Mouse (Mus musculus): ENCODE measurements around the gene Elovl4. TPM values are rescaled to one million over a fixed set of nuclear protein-coding genes. Genes with fewer than 3 reads are reported as not detected.

The Elovl4 gene
- total RNA-seq (2022) = 10 to 100 TPM; 49.4 to 61.5 (median 54.9) TPM

DNA sequence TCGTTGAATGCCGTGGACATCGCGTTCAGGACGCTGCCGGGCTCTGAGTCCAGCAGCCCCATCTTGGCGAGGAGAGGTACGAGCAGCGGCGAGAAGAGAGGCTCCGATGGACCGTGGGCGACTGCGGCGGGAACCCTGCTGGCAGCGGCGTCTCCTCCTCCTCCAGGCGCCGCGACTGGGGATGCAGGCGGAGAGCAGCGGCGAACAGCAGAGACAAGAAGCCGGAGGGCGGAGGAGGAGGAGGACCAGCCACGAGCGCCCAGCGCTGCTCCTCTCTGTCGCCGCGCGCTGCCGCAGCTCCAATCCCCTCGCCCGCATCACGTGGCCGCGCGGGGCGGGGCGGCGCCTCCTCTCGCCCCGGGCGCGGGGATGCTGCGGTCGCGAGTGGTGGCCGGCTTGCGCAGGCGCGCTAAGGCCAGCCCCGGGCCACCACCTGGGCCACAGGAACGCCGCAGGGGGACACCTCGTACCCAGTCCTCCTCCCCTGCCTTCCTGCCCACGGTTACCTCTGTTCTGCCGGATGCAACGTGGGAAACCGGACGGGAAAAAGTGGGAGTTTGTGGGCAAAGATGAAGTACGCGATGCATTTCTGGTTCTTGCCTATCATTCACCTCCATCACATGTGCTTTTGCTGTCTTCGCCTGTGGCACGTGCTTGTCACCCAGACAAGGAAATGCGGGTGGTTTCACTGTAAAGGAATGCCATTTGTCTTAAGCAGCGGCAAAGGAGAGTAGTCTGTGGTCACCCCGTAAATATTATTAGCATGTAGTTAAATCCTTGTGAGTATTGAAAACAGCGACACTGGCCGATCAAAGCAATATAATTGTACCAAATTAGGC lies at the start of gene Elovl4:
Gene Elovl4 (minus strand): TSS at position 301 of the 839 bp plus-strand sequence.
- DNase-seq (ENCODE audit: low spot score in 2 of 2) = peak; percentile 74 to 87

DNA sequence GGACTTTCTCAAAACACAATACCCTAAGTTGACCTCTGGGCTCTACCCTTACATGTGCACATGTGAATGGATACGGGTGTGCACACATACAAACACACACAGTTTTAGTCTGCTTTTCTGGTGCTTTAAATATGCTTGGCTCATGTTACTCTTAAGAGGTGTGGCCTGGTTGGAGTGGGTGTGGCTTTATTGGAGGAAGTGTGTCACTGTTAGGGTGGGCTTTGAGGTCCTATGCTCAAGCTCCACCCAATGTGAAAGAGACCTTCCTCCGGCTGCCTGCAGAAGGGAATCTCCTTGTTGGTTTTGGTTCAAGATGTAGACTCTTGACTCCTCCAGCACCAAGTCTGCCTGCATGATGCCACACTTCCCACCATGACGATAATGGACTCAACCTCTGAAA lies 46.4 kb upstream of the Elovl4 start:
- no peak for DNase-seq (ENCODE audit: low spot score in 2 of 2)

DNA sequence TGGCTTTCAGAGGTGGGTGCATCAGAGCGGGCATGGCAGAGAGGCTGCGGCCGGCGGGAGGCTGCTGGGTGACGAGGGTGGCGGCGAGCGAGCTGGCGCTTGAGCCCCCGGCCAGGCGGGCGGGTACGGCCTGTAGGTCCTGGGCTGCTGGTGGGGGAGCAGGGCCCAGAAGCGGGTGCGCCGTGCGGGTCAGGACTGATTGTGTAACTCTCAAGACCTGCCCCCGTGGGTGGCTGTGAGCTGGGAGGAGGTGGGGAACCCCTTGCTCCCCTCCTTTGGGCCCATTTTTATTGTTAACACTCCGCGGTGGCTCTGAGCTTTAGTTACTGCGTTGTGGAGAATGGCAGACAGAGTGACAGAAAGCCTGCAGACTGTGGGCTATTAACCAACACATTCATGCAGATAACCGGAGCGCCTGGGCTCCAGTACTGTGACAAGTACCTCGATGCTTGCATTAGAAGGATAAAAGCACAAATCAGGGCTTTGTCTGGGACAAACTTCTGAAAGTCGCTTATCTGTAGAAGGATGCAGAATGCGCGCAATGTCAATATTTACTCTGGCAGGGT lies 28.8 kb upstream of the Elovl4 start:
- no peak for DNase-seq (ENCODE audit: low spot score in 2 of 2)

DNA sequence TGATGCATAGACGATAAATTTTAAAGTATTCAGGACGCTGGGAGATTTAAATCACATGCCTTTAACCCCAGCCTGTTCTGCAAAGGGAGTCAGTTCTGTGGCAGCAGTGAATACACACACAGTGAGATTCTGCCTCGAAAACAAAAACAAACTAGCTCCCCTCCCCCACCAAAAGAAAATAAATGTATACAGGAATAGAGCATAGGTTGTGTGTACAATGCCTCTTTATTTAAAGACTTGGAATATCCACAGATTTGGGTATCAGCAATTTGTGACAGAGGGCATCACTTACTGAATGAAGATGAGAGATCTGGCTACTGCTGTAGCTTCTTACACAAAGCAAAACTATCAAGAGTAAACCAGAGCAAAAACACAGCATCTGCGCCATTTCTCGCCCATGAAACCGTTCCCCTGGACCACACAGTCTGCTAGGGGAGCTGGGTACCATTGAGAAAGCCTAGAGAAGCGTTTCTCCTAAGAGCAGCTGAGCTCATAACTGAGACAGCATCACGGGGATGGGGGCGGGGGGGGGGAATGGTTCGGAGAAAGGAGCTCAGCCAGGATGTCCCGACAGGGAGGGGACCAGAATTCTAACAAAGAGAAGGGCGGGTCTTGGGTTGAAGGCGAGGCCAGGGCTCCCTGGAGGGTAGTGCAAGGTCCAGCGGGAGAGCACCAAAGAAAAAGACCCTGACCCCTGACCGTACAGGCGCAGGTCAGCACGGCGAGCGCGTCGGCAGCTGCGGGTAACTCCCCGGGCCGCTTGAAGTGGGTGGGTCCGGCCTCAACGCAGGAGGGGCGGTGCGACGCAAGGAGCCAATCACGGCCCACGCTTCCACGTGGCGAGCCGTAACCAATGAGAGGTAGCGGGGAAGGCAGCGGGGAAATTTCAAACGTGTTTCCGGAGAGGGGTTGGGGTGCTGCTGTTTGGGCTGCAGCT lies 28.0 kb upstream of the Elovl4 start, which contains the start of gene Ttk:
Gene Ttk (plus strand): TSS at position 879 of the 937 bp plus-strand sequence.
- DNase-seq (ENCODE audit: low spot score in 2 of 2) = peak; percentile 85 to 88

DNA sequence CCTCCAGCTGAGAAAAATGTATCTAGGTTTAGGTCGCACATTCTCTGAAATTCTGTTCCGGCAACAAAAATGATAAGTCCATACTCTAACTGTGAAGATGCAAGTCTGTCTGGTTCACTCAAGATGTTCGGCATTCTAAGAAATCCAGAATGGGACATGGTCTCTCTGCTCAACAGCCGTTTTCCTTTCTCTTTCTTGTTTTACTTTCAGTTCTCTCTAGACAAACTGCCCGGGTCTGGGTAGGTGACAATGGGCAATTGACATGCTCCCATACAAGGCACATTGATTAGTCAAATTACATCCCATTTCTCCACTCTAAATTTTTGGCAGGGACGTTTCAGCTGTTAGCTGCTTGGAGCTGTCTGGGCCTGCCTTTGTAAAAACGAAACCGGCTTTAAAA lies 25.1 kb upstream of the Elovl4 start:
- DNase-seq (ENCODE audit: low spot score in 2 of 2) = no peak

DNA sequence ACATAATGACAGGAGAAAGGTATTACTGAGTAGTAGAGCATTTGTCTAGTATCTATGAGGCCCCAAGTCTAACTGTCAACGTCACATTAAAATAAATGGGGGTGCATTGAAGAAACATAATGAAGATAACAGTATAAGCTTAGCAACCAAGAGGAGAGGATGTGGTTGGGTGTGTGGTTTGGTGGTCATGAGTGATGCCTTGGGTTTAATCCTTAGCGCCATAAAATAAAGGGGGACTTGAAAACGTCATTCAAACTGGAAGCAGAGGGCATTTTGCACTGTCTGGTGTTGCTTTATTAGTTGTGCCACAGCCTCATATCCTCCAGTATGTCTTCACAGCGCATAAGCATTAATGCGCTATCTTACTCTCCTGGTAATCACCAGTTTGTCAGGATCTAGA lies 23.8 kb upstream of the Elovl4 start:
- no peak for DNase-seq (ENCODE audit: low spot score in 2 of 2)

DNA sequence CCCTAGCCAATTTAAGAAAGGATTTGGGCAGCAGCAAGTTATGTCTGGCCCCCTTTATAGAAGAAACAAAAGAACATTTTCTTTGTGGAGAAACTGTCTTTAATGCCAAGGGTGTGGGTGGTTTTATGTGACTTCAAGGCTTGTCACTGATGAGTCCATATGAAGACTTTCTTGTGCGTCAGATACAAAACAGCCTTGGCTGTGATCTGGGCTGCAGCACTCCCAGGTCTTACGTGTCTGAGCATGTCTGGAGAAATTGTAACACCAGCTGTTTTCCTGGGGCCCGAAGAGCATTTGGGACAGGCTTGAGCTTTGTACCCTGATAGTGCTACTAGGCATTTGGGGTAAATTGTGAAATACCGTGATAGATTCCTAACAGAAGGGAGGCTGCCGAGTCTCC lies 16.8 kb upstream of the Elovl4 start:
- no peak for DNase-seq (ENCODE audit: low spot score in 2 of 2)

DNA sequence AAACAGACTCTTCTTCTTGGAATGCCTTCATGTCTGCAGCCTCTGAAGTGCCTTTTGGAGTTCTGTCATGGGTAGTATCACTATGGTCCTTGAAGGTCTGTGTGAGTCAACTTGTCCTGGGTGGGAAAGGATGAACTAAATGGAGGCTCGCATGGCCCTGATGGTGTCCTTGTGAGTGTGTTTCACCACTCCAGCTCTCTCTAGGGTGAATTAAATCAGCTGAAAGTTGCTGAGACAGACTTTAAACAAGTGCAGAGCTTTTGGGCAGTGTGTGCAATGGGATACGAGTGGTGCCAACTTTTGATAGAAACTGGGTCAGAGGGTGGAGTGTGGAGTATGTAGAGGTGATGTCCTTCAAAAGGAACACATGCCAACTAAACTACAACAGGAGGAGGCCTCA lies 14.9 kb upstream of the Elovl4 start:
- DNase-seq (ENCODE audit: low spot score in 2 of 2) = no peak

DNA sequence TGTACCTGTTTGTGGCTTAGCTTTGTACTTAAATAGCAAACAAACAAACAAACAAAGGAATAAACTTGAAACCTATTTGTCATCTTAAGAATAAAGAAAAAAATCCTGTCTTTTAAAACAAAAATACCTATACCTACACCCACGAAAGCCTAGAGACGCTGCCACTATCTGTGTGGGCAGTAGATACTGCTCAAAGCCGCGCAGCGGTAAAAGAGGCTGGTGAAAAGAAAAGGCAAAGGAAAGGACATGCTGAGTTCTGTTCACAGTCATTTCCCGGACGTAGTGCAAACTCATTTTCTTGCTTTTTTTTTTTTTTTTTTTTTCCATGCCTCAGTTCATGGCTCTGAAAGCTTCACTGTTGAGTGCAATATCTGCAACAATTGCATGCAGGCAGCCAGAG lies 13.1 kb upstream of the Elovl4 start:
- no peak for DNase-seq (ENCODE audit: low spot score in 2 of 2)

DNA sequence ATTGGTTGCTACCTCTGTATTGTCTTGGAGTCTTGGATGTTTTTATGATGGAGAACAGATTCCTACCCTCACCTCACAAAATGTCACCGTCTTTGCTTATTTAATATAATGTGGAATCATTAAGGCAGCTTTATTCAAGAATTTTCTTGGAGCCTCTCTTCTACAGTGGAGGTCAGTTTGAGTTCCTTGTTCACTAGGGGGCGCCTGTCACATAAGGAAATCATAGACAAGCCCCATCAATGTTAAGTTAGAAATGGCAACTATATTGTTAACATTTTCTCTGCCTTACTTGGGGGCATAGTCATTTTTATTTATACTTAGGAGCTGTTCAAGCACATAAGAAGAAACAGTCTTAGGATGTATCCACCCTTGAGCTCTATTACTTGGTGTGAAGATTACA lies 1.5 kb upstream of the Elovl4 start:
- peak in 1 of 2 experiments; percentile 62 for DNase-seq (ENCODE audit: low spot score in 2 of 2)

DNA sequence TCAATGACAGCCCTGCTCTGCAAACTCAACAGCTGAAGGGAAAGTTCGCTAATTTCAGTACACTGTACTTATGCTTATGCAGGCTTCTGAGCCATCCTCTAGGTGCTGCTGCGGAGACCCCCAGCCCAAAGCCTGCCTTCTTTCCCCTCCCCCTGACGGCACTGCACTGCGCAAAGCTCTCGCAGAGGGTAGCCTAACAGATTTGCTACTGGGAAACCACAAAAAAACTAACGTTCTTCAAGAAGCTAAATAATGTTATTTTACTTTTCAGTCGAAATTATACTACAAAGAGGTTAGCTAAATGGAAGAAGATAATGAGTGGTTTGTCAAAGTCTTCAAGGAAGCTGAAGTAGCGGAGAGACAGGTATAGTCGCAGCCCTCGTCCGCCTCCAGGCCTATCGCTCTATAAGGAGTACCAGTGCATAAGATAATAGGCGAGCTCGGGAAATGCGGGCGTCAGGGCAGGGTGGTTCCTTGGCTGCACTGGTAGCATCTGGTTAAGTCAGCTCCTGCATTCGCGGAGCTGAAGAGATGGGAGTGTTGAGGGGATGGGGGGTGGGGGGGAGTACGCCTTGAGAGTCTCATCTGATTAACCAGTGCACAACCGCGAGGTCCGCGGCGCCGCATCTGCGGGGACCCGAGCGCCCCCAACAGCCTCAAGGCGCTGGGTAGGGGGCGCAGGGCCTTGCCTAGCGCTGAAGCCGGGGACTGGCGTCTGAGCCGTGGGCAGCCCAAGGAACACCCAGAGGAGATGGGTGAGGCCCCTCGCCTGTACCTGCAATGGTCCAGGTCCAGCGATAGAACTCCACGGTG lies 707 bp downstream of the Elovl4 start:
- DNase-seq (ENCODE audit: low spot score in 2 of 2) = no peak

DNA sequence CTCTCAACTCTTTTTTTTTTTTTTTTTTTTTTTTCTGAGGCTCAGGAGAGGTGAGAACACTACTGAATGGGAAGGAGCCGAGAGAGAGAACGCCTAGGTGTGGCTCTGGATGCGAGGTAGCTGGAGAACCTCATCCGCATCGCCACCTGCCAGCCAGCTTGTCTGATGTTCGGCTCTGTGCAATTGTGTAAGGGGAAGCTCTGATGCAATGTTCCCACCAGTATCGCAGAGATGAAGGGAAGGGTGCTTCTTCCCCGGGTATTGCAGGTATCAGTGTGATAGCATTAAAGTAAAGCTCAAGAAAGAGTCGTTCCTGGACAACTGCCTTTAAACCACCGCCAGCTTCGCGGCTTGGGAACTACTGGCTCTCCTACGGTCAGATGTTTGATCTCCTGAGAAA lies 1.7 kb downstream of the Elovl4 start:
- DNase-seq (ENCODE audit: low spot score in 2 of 2) = no peak

DNA sequence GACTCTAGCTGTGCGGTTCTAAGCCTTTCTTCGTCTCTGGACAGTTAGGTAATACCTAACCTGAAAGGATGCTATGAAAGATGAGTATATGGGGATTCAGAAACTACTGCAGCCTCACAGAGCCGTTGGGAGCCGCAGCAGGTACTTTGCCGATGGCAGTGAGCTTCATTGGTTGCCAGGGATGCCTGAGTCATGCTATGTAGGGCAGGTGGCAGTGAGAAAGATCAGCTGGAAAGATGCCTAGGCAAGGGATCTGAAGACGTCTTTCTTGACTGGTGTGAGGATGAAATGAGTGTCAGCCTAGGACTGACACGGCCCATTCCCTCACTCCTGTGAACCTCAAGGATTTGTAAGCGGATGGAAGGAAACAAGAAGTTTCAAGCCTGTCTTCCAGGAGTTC lies 8.2 kb downstream of the Elovl4 start:
- DNase-seq (ENCODE audit: low spot score in 2 of 2) = no peak

DNA sequence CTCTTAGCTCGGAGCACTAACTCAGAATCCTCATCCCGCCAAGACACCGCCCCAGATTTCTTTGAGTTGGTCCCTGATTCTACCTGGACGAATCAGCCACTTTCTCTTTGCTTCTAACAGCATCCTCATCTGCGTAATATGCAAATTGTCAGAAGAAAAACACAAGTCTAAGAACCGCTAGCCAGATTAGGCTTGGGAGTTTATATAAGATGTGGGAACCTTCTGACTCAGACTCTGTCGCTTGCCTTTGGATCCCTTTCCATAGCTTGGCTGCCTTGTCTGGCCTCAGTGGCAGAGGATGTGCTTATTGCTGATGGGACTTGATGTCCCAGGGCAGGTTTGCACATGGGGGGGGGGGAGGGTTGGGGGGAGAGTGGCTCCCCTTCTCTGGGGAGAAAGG lies 9.2 kb downstream of the Elovl4 start:
- no peak for DNase-seq (ENCODE audit: low spot score in 2 of 2)

DNA sequence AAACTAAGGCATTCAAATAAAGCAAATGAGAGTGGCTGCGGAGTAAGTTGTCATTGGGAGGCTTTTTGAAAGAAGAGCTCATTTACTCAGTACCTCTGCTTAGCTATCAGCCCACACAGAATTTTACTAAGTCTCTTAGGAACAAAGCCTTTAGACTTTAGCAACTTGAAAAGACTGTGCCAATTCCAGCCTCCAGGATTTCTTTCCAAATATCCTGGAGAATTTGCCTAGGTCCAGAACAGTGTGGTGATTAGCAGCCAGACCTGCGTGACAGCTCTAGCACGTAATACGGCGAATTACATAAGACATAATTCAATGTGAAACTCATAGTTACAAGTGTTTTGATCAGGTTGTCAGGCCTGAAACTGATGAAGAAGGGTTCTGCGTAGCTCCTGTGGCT lies 16.8 kb downstream of the Elovl4 start:
- no peak for DNase-seq (ENCODE audit: low spot score in 2 of 2)

DNA sequence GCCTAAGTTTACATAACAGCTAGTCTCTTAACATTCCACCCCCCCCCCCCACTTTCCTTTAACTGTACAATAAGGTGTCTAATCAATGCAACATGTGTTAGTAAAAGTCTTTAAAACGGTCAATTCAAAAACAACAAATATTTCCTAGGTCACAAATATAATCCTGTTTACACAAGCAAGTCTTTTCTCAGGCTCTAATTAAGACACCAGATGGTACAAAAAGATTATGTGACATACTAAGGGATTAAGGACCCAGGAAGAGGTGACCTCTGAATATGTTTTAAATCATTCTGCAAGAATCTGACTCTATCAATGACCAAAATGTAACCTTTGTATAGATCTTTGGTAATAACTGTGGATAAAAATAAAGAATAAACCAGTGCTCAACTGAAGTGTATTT lies 20.6 kb downstream of the Elovl4 start:
- no peak for DNase-seq (ENCODE audit: low spot score in 2 of 2)

DNA sequence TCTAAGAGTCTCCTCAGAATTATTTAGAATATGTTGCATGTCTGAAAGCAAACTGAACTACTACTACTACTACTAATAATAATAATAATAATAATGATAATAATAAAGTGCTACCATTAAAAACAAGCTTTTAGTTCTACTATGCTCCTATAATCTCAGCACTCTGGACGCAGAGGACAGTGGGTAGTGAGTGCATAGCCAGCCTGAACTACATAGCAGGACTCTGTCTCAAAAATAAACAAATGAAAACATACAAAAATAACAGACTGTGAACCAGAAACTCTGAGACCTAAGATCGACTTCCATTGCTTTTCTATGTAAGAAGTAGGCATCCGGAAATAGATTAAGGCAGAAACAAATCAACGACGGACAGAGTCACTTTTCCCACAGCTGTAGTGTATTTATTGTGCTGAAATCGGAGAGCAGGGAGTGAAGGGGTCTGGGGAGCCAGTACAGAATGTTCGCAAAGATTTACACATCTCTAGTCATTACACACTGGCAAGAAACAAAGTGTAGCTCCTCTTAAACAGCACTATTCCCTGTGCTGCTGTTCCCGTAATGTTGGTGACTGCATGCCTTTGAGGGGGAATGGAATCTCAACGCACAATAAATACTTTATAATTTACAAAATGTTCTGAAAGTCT lies 27.6 kb downstream of the Elovl4 start:
- DNase-seq (ENCODE audit: low spot score in 2 of 2) = no peak

DNA sequence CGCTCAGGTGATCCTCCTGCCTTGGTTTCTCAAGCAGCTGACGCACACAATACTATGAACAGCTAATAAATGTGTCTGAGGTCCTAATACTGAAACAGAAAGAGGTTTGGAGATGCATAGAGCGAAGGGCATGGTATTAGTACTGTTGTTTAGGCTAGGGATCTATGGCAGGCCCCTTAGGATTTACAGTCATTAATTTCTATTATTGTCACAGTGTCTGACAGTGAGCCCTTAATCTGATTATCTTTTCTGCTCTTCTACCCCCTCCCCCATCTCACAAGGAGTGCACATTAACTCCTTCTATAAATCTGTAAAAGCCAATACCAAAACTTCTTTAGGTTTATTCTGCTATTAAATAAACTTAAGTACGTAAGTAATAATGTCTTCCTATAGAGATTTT lies 44.8 kb downstream of the Elovl4 start:
- no peak for DNase-seq (ENCODE audit: low spot score in 2 of 2)

DNA sequence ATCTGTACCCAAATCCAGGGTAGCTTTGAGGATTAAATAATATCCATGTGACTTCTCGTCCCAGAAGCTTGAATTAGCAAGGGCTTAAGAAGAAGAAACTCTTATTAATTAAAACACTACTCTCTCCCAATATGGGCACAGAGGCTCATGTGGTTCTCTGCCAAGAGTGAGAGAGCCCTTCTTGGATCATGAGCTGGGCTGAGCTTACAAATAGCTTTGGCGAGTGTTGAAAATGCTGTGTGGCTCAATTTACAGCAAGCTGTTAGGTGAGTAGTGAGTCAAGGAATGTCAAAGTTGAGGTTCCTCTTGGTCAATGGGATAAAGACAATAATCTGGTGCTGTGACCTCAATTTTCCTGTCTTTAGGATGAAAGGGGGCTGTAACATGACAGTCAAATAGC lies 74.2 kb downstream of the Elovl4 start:
- DNase-seq (ENCODE audit: low spot score in 2 of 2) = no peak

DNA sequence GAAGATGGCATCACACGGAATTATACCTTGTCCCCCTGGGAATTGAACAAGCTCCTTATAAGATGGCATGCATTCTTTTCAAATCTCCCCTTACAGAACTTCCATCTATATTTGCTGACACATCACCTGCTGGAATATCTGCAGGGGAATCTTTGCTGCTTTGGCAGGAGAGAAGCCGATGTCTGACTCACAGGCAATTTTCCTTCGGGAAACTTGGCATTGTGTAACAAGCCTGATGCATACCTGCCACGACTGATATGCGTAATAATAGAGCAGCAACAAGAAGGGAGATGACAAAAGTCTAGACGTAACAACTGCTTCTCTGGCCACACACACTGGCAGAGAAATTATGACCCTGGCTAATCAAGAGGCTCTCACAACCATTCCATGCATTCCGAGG lies 75.2 kb downstream of the Elovl4 start:
- no peak for DNase-seq (ENCODE audit: low spot score in 2 of 2)
